Mouse (Mus musculus): ENCODE results near the gene Clic1. TPM values are rescaled to one million over a fixed set of nuclear protein-coding genes. Genes with fewer than 3 reads are reported as not detected.
"Not testable (repeated sequence)": the region's sequence is repeated elsewhere in the genome, so short reads cannot be mapped to it uniquely, and the experiment has no call there.

Clic1 gene
- total RNA-seq (2018; cell fraction: chromatin; rRNA removed) = 10 to 100 TPM; 16.4 to 97.6 (median 62.9) TPM
- 100 to 1,000 TPM; 271 to 390 (median 328) TPM for total RNA-seq (2018; cell fraction: cytosol; rRNA removed)
- total RNA-seq (2018; cell fraction: nucleus; rRNA removed) = 100 to 1,000 TPM in 14 of 26 experiments, 10 to 100 TPM in 12; 34.4 to 199 (median 109) TPM
- polyA plus RNA-seq (2018) = 359 to 667 TPM (median 372 TPM) in 3 replicates

GRCm38 (mm10) chr17:35049561-35050016, at the start of gene Clic1:
Gene Clic1, plus strand, starts transcription at chr17:35049966.
- WGBS (ENCODE audit: missing documents) = 0% methylated on average over 10 of the region's 11 CpGs
- Histone ChIP-seq H3K4me3 (ENCODE audit: inconsistent target) (peak within 1 kb of the TSS; percentile 94), H3K79me2 (ENCODE audit: inconsistent target) (peaks cover 48% of the 10 kb centered on the region), H3K27ac (peak within 1 kb of the TSS; percentile 98), H3K36me3 (ENCODE audit: inconsistent target) (peaks cover 24% of the 10 kb centered on the region; the same call in 1 of the 2 replicates)

GRCm38 (mm10) chr17:35000717-35001451, 48.9 kb upstream of the Clic1 start, which contains the start of gene Vars:
Gene Vars, plus strand, starts transcription at chr17:35000987.
- under 1% methylated on average over 77 of the region's 83 CpGs for WGBS (ENCODE audit: missing documents)
- H3K4me3 ChIP-seq (ENCODE audit: inconsistent target) = peak within 1 kb of the TSS; percentile 72
- peaks cover 13% of the 10 kb centered on the region; the same call in 1 of the 2 replicates for H3K36me3 ChIP-seq (ENCODE audit: inconsistent target)
- H3K79me2 ChIP-seq (ENCODE audit: inconsistent target) = peaks cover 69% of the 10 kb centered on the region
- H3K27ac ChIP-seq = peak within 1 kb of the TSS; percentile 94

GRCm38 (mm10) chr17:35001452-35002152, 48.2 kb upstream of the Clic1 start:
- peaks cover 13% of the 10 kb centered on the region; the same call in 1 of the 2 replicates for H3K36me3 ChIP-seq (ENCODE audit: inconsistent target)
- WGBS (ENCODE audit: missing documents) = 1% methylated on average over 35 of the region's 35 CpGs

GRCm38 (mm10) chr17:35002153-35002865, 47.5 kb upstream of the Clic1 start:
- 3% methylated on average over 12 of the region's 12 CpGs for WGBS (ENCODE audit: missing documents)
- peak overlapping the region; percentile 40 for H3K4me3 ChIP-seq (ENCODE audit: inconsistent target)
- H3K27ac ChIP-seq = peak overlapping the region; percentile 70
- peaks cover 60% of the 10 kb centered on the region for H3K79me2 ChIP-seq (ENCODE audit: inconsistent target)
- peaks cover 13% of the 10 kb centered on the region; the same call in 1 of the 2 replicates for H3K36me3 ChIP-seq (ENCODE audit: inconsistent target)

More at GRCm38 (mm10) chr17:35001452-35002152, 48.2 kb upstream of the Clic1 start:
- peaks cover 67% of the 10 kb centered on the region for H3K79me2 ChIP-seq (ENCODE audit: inconsistent target)
- H3K27ac ChIP-seq = peak overlapping the region; percentile 70
- H3K4me3 ChIP-seq (ENCODE audit: inconsistent target) = peak overlapping the region; percentile 40

- Histone ChIP-seq H3K4me3 (ENCODE audit: inconsistent target) (no peak overlapping the region), H3K79me2 (ENCODE audit: inconsistent target) (peaks cover 50% of the 10 kb centered on the region), H3K36me3 (ENCODE audit: inconsistent target) (peaks cover 13% of the 10 kb centered on the region; the same call in 1 of the 2 replicates), H3K27ac (peak overlapping the region; percentile 21; the same call in 1 of the 2 replicates)
- 43% methylated on average over 9 of the region's 9 CpGs for WGBS (ENCODE audit: missing documents)
These were observed 46.5 kb upstream of the Clic1 start for GRCm38 (mm10) chr17:35003022-35003838.

- no peak overlapping the region for H3K27ac ChIP-seq
These were observed 45.6 kb upstream of the Clic1 start for GRCm38 (mm10) chr17:35004075-35004717.

GRCm38 (mm10) chr17:35005158-35005557, 44.6 kb upstream of the Clic1 start:
- H3K27ac ChIP-seq = no peak overlapping the region
- H3K4me3 ChIP-seq (ENCODE audit: inconsistent target) = no peak overlapping the region
- 94% methylated on average over 10 of the region's 10 CpGs for WGBS (ENCODE audit: missing documents)
- peaks cover 32% of the 10 kb centered on the region for H3K79me2 ChIP-seq (ENCODE audit: inconsistent target)
- H3K36me3 ChIP-seq (ENCODE audit: inconsistent target) = peaks cover 20% of the 10 kb centered on the region; the same call in 1 of the 2 replicates

More at GRCm38 (mm10) chr17:35004075-35004717, 45.6 kb upstream of the Clic1 start:
- Histone ChIP-seq H3K79me2 (ENCODE audit: inconsistent target) (peaks cover 41% of the 10 kb centered on the region), H3K36me3 (ENCODE audit: inconsistent target) (peaks cover 13% of the 10 kb centered on the region; the same call in 1 of the 2 replicates), H3K4me3 (ENCODE audit: inconsistent target) (no peak overlapping the region)
- 97% methylated on average over 13 of the region's 17 CpGs for WGBS (ENCODE audit: missing documents)

- H3K27ac ChIP-seq; H3K4me3 ChIP-seq (ENCODE audit: inconsistent target): not testable (repeated sequence)
- Histone ChIP-seq H3K79me2 (ENCODE audit: inconsistent target) (peaks cover 32% of the 10 kb centered on the region), H3K36me3 (ENCODE audit: inconsistent target) (peaks cover 26% of the 10 kb centered on the region)
- 94% methylated on average over 4 of the region's 5 CpGs for WGBS (ENCODE audit: missing documents)
These were observed 43.9 kb upstream of the Clic1 start for GRCm38 (mm10) chr17:35005902-35006301.

- H3K4me3 ChIP-seq (ENCODE audit: inconsistent target) = no peak overlapping the region
- 72% methylated on average over 7 of the region's 7 CpGs for WGBS (ENCODE audit: missing documents)
- H3K36me3 ChIP-seq (ENCODE audit: inconsistent target) = peaks cover 42% of the 10 kb centered on the region
- no peak overlapping the region for H3K27ac ChIP-seq
- H3K79me2 ChIP-seq (ENCODE audit: inconsistent target) = peaks cover 28% of the 10 kb centered on the region
These were observed 42.3 kb upstream of the Clic1 start for GRCm38 (mm10) chr17:35007387-35007991.

GRCm38 (mm10) chr17:35009586-35009985, 40.2 kb upstream of the Clic1 start:
- H3K4me3 ChIP-seq (ENCODE audit: inconsistent target) = no peak overlapping the region
- 88% methylated on average over 7 of the region's 7 CpGs for WGBS (ENCODE audit: missing documents)
- H3K27ac ChIP-seq = no peak overlapping the region
- peaks cover 7% of the 10 kb centered on the region; the same call in 1 of the 2 replicates for H3K79me2 ChIP-seq (ENCODE audit: inconsistent target)
- H3K36me3 ChIP-seq (ENCODE audit: inconsistent target) = peaks cover 60% of the 10 kb centered on the region

GRCm38 (mm10) chr17:35011440-35011839, 38.3 kb upstream of the Clic1 start:
- Histone ChIP-seq H3K4me3 (ENCODE audit: inconsistent target) (no peak overlapping the region), H3K79me2 (ENCODE audit: inconsistent target) (no peaks in the 10 kb centered on the region), H3K27ac (no peak overlapping the region), H3K36me3 (ENCODE audit: inconsistent target) (peaks cover 57% of the 10 kb centered on the region)
- WGBS (ENCODE audit: missing documents) = 99% methylated on average over 8 of the region's 8 CpGs

- Histone ChIP-seq H3K36me3 (ENCODE audit: inconsistent target) (peaks cover 57% of the 10 kb centered on the region), H3K79me2 (ENCODE audit: inconsistent target) (no peaks in the 10 kb centered on the region), H3K27ac (no peak overlapping the region), H3K4me3 (ENCODE audit: inconsistent target) (no peak overlapping the region)
- WGBS (ENCODE audit: missing documents) = 92% methylated on average over 13 of the region's 13 CpGs
These were observed 37.3 kb upstream of the Clic1 start for GRCm38 (mm10) chr17:35012430-35012829.

Data from macrophage (primary cell).